Mouse (Mus musculus): Measurements from ENCODE around the gene Mrps23. TPM values are rescaled to one million over a fixed set of nuclear protein-coding genes. Genes with fewer than 3 reads are reported as not detected.

The Mrps23 gene
- total and polyA plus RNA-seq, 2 experiments from 2014 or later = 156 to 240 TPM

DNA sequence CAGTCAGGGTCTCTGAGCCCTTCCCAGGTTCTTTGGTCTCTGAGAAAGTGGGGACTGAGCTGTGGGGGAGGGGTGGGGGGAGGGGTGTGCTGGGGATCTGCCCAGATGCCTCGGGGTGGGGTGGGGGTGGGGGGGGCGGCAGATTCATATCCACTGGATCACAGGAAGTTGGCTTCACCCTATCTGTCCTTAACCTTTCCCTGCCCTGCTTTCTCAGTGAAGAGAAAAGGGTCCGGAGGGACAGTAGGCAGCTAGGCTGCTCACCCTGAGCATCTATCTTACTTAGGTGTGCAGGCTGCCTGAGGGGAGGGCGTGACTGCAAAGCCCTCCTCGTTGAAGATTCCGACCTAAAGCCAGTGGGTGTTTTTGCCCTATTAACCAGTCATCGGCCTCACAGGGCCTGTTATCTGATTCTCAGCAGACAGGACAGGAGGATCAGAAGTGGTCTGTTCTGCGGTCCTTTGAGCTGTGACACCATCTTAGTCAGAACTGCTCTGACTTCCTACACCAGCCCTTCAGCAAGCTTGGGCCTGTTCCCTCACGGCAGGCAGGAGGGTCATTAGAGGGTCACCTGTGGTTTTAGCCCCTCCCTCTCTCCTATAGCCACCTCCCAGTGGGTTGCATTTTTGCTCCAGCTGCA, 30.7 kb upstream of the Mrps23 start:
- Histone ChIP-seq H3K4me1 (ENCODE audit: control insufficient read depth, insufficient read depth) (peaks cover 24% of the 10 kb centered on the region), H3K9me3 (replicated peaks; ENCODE audit: control insufficient read depth, low read length) (no peaks in the 10 kb centered on the region), H3K4me2 (ENCODE audit: low read depth, low read length) (0 out of 2 replicates have a peak overlapping the region, but pooled peaks have one; percentile 16), H3K9ac (replicated peaks; ENCODE audit: low read depth, low read length) (no peak overlapping the region), H3K27ac (ENCODE audit: low read depth) (peak overlapping the region; percentile 81), H3K36me3 (replicated peaks; ENCODE audit: control insufficient read depth, insufficient read depth, low read length) (peaks cover 17% of the 10 kb centered on the region), H3K27me3 (ENCODE audit: control insufficient read depth, insufficient read depth, low read length) (no peaks in the 10 kb centered on the region), H3K4me3 (ENCODE audit: low read depth, low read length) (no peak overlapping the region)
- 28% methylated on average over 8 of the region's 9 CpGs for WGBS
- ATAC-seq (ENCODE audit: insufficient read depth, low read depth) (no peak), DNase-seq (ENCODE audit: low spot score) (no peak)
- no peak for TF ChIP-seq CTCF (IDR thresholded peaks at IDR 0.05; ENCODE audit: low read depth)
- no peak for TF ChIP-seq EP300 (IDR thresholded peaks at IDR 0.05; ENCODE audit: low read depth)

DNA sequence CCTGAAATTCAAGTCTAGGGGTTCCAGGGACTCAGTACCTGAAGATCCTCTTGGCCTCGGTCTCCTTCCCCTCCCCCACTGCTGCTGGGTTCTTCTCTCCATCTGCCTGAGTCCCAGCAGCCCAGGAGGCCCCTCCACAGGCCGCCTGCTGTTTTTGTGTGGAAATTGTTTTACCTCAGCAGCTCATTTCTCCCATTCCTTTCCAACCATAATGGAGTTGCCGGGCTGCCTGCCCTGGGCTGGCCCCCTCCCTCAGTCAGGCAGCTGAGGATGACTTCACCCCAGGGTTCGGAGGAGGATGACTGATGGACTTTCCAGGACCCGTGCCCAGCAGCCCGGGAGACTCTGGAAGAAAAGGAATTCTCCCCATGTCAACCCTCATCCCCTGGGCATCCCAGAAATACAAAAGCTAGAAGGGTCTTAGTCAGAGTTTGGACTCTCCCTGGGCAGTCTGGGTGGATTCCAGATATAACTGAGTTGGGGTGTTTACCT, 23.7 kb upstream of the Mrps23 start:
- DNase-seq (ENCODE audit: low spot score) = no peak

DNA sequence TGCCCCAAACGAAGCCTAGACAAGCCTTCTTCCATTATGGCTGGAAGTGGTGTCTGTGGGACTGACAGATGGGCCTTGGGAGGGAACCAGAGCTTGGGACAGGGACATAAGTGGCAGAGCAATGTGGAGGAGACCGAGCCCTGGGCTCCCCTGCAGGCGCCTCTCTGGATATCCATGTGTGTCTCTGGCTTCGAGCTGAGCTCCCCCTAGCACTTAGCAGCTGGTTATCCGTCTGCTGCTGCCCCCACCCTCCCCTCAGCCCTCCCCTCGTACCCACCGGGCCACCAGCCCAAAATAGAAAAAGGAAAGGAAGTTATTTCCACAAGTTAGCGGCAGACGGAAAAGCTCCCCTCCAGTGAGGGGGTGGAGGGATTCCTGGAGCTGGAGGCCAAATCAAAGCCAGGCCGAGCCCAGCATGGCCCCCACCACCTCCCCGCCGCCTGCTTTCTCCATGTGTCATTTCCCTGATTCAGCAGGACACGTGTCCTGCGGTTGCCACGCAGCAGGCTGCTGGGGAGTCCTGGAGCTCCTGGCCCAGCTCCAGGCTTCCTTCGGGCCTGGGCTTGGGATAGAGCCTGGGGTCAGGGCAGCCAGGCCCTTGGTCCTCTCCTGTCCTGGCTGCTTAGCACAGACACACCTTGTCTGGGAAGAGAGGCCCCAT, 23.1 kb upstream of the Mrps23 start:
- no peaks in the 10 kb centered on the region for H3K27me3 ChIP-seq (ENCODE audit: control insufficient read depth, insufficient read depth, low read length)
- peaks cover 22% of the 10 kb centered on the region for H3K4me1 ChIP-seq (ENCODE audit: control insufficient read depth, insufficient read depth)
- H3K4me3 ChIP-seq (ENCODE audit: low read depth, low read length) = no peak overlapping the region
- H3K36me3 ChIP-seq (replicated peaks; ENCODE audit: control insufficient read depth, insufficient read depth, low read length) = peaks cover 25% of the 10 kb centered on the region
- H3K4me2 ChIP-seq (ENCODE audit: low read depth, low read length) = peak overlapping the region; percentile 33
- ATAC-seq (ENCODE audit: insufficient read depth, low read depth) (peak; percentile 91), DNase-seq (ENCODE audit: low spot score) (peak; percentile 95)
- H3K9me3 ChIP-seq (replicated peaks; ENCODE audit: control insufficient read depth, low read length) = no peaks in the 10 kb centered on the region
- WGBS = under 1% methylated on average over 16 of the region's 16 CpGs
- H3K9ac ChIP-seq (replicated peaks; ENCODE audit: low read depth, low read length) = no peak overlapping the region; the same call in 1 of the 2 replicates
- peak overlapping the region; percentile 91 for H3K27ac ChIP-seq (ENCODE audit: low read depth)
- TF ChIP-seq CTCF (IDR thresholded peaks at IDR 0.05; ENCODE audit: low read depth) = no peak
- TF ChIP-seq EP300 (IDR thresholded peaks at IDR 0.05; ENCODE audit: low read depth) = peak; percentile 98

More for the DNA sequence above, 23.7 kb upstream of the Mrps23 start:
- H3K27me3 ChIP-seq (ENCODE audit: control insufficient read depth, insufficient read depth, low read length) = no peaks in the 10 kb centered on the region
- ATAC-seq (ENCODE audit: insufficient read depth, low read depth) = peak; percentile 10
- 10% methylated on average over 6 of the region's 6 CpGs for WGBS
- no peak overlapping the region for H3K4me3 ChIP-seq (ENCODE audit: low read depth, low read length)
- no peak overlapping the region for H3K9ac ChIP-seq (replicated peaks; ENCODE audit: low read depth, low read length)
- peaks cover 25% of the 10 kb centered on the region for H3K36me3 ChIP-seq (replicated peaks; ENCODE audit: control insufficient read depth, insufficient read depth, low read length)
- H3K9me3 ChIP-seq (replicated peaks; ENCODE audit: control insufficient read depth, low read length) = no peaks in the 10 kb centered on the region
- peak overlapping the region; percentile 33 for H3K4me2 ChIP-seq (ENCODE audit: low read depth, low read length)
- peak overlapping the region; percentile 91 for H3K27ac ChIP-seq (ENCODE audit: low read depth)
- TF ChIP-seq EP300 (IDR thresholded peaks at IDR 0.05; ENCODE audit: low read depth) (no peak), CTCF (IDR thresholded peaks at IDR 0.05; ENCODE audit: low read depth) (no peak)
- H3K4me1 ChIP-seq (ENCODE audit: control insufficient read depth, insufficient read depth) = peaks cover 22% of the 10 kb centered on the region

DNA sequence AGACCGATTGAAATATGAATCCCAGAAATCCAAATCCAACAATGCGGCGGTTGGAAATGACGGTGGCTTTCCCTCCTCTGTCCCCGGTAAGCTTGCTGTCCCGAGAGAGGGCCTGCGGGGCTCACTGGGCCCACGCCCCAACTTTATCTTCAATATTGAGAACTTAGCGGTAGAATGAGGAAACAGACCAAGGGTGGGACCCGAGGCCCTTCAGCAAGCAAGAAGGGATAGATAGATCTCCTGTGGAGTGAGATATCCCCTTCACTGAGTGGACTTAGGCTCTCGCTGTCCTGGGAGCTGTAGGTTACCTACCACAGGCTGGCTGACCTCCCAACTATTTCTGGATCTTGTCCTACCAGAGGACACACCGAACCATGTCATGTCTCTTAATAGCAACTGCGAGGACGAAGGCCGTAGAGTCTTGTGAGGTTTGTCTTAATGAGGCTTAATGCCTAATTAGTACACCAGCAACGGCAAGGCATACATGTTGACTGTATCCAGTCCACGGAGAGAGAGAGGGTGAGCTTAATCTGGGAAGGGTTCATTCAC, 19.5 kb upstream of the Mrps23 start:
- Histone ChIP-seq H3K9me3 (replicated peaks; ENCODE audit: control insufficient read depth, low read length) (no peaks in the 10 kb centered on the region), H3K4me3 (ENCODE audit: low read depth, low read length) (no peak overlapping the region), H3K4me1 (ENCODE audit: control insufficient read depth, insufficient read depth) (peaks cover 22% of the 10 kb centered on the region), H3K36me3 (replicated peaks; ENCODE audit: control insufficient read depth, insufficient read depth, low read length) (peaks cover 7% of the 10 kb centered on the region; the same call in 1 of the 2 replicates), H3K9ac (replicated peaks; ENCODE audit: low read depth, low read length) (no peak overlapping the region), H3K27me3 (ENCODE audit: control insufficient read depth, insufficient read depth, low read length) (no peaks in the 10 kb centered on the region), H3K4me2 (ENCODE audit: low read depth, low read length) (no peak overlapping the region), H3K27ac (ENCODE audit: low read depth) (peak overlapping the region; percentile 40; the same call in 1 of the 2 replicates)
- TF ChIP-seq EP300 (IDR thresholded peaks at IDR 0.05; ENCODE audit: low read depth) (no peak), CTCF (IDR thresholded peaks at IDR 0.05; ENCODE audit: low read depth) (no peak)
- DNase-seq (ENCODE audit: low spot score) (peak; percentile 53), ATAC-seq (ENCODE audit: insufficient read depth, low read depth) (no peak)
- WGBS = 68% methylated on average over 17 of the region's 17 CpGs

- Histone ChIP-seq H3K4me3 (ENCODE audit: low read depth, low read length) (no peak overlapping the region), H3K27ac (ENCODE audit: low read depth) (no peak overlapping the region; the same call in 1 of the 2 replicates), H3K4me1 (ENCODE audit: control insufficient read depth, insufficient read depth) (peaks cover 10% of the 10 kb centered on the region), H3K4me2 (ENCODE audit: low read depth, low read length) (no peak overlapping the region), H3K36me3 (replicated peaks; ENCODE audit: control insufficient read depth, insufficient read depth, low read length) (peaks cover 7% of the 10 kb centered on the region; the same call in 1 of the 2 replicates), H3K9ac (replicated peaks; ENCODE audit: low read depth, low read length) (no peak overlapping the region), H3K27me3 (ENCODE audit: control insufficient read depth, insufficient read depth, low read length) (peaks cover 1% of the 10 kb centered on the region; the same call in 1 of the 2 replicates), H3K9me3 (replicated peaks; ENCODE audit: control insufficient read depth, low read length) (no peaks in the 10 kb centered on the region)
- DNase-seq (ENCODE audit: low spot score) (no peak), ATAC-seq (ENCODE audit: insufficient read depth, low read depth) (no peak)
- WGBS = 85% methylated on average over 14 of the region's 14 CpGs
- no peak for TF ChIP-seq EP300 (IDR thresholded peaks at IDR 0.05; ENCODE audit: low read depth)
- no peak for TF ChIP-seq CTCF (IDR thresholded peaks at IDR 0.05; ENCODE audit: low read depth)
These were observed 17.9 kb upstream of the Mrps23 start for GRCm38 (mm10) chr11:88186078-88186946.

Data from heart, postnatal 0 days (tissue).